Mouse (Mus musculus) ES-E14 (cell line): Measurements from ENCODE around the gene Glycam1.

Experiments
- CHD2 ChIP-seq: IDR thresholded peaks from 2 replicates; pipeline ENCODE4 v1.6.1; 2014; ENCODE audit warnings: mild to moderate bottlenecking, low read depth, low read length, inconsistent platforms
- MAFK ChIP-seq: IDR thresholded peaks from 2 replicates; pipeline ENCODE4 v1.6.1; 2014; ENCODE audit warnings: mild to moderate bottlenecking, low read depth, low read length, inconsistent platforms; ENCODE audit not compliant: insufficient read depth
- ZNF384 ChIP-seq: IDR thresholded peaks from 2 replicates; pipeline ENCODE4 v1.6.1; 2012; ENCODE audit warnings: low read depth, low read length, inconsistent platforms

DNA sequence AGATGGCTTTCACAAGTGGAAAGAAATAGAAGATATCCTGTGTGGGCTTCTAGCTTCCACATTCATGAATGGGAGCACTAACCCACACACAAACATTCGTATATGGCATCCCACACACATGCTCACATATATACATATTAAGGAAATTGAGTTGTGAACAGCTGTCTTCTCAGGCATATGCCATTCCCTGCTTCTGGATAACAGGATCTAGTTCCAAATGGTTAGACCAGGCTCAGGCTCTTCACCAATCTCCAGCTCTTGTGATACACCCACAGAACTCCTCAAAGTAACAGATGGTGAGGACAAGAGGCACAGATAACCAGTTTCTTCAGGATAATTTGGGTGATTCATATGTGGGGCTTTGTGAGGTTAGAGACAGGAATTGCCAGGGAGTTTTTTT lies 39.6 kb upstream of the Glycam1 start:
- TF ChIP-seq CHD2 (no peak), MAFK (no peak), ZNF384 (no peak)
